Mouse (Mus musculus) hindbrain, embryonic 10.5 days (tissue): ENCODE measurements around the gene Disp1. TPM values are rescaled to one million over a fixed set of nuclear protein-coding genes. Genes with fewer than 3 reads are reported as not detected.

Experiments
- DNase-seq: peaks from one replicate; pipeline ENCODE4 v3.0.0-alpha.2; 2017; ENCODE audit warnings: low spot score
- H3K27ac ChIP-seq: fragments of 300-500 bp; sonication (generic); 2 replicates; pipeline ENCODE4 v1.5.1; 2016; ENCODE audit warnings: mild to moderate bottlenecking, moderate library complexity
- H3K27me3 ChIP-seq: fragments of 300-500 bp; sonication (generic); 2 replicates; pipeline ENCODE4 v1.6.1; 2016; ENCODE audit warnings: mild to moderate bottlenecking; ENCODE audit not compliant: poor library complexity, insufficient read depth, severe bottlenecking
- H3K36me3 ChIP-seq: fragments of 300-500 bp; sonication (generic); 2 replicates; pipeline ENCODE4 v1.6.1; 2016; ENCODE audit warnings: mild to moderate bottlenecking, moderate library complexity
- H3K4me1 ChIP-seq: fragments of 300-500 bp; sonication (generic); replicated peaks from 2 replicates; pipeline ENCODE4 v1.6.1; 2016; ENCODE audit warnings: mild to moderate bottlenecking
- H3K4me3 ChIP-seq: fragments of 300-500 bp; sonication (generic); 2 replicates; pipeline ENCODE4 v1.5.1; 2016; ENCODE audit warnings: mild to moderate bottlenecking, moderate library complexity
- H3K9me3 ChIP-seq: fragments of 300-500 bp; sonication (generic); 2 replicates; pipeline ENCODE4 v1.6.1; 2016; ENCODE audit warnings: mild to moderate bottlenecking, moderate library complexity
- WGBS: fragments of 180-500 bp; shearing (Covaris S2); methylation state at CpG from one replicate; pipeline ENCODE4 v1.1.7; 2016; 5-methylcytosine and 5-hydroxymethylcytosine counted together
- polyA plus RNA-seq: library from polyadenylated mRNA; unstranded; fragments of >200 nt; fragmentation: Nextera tagmentation; extraction: Ambion mirVana; gene quantifications from 2 replicates; pipeline ENCODE4 v1.2.1, GENCODE M21; 2016

The Disp1 gene
- polyA plus RNA-seq, 1 experiment from 2014 or later: 13.0 TPM

- H3K27me3 ChIP-seq: peaks cover 5% of the 10 kb centered on the region
- H3K4me3 ChIP-seq: no peak overlapping the region
- no peaks in the 10 kb centered on the region for H3K9me3 ChIP-seq
- no peaks in the 10 kb centered on the region for H3K36me3 ChIP-seq
- H3K27ac ChIP-seq: no peak overlapping the region
- peaks cover 7% of the 10 kb centered on the region; the same call in 1 of the 2 replicates for H3K4me1 ChIP-seq
- no peak for DNase-seq
- 79% methylated on average over 7 of the region's 7 CpGs for WGBS
These were observed 168.7 kb downstream of the Disp1 start for GRCm38 (mm10) chr1:183052663-183053062.

GRCm38 (mm10) chr1:183049295-183049694 is 172.0 kb downstream of the Disp1 start:
- H3K9me3 ChIP-seq: no peaks in the 10 kb centered on the region
- no peak overlapping the region for H3K27ac ChIP-seq
- H3K27me3 ChIP-seq: peaks cover 5% of the 10 kb centered on the region
- no peak overlapping the region for H3K4me3 ChIP-seq
- peaks cover 9% of the 10 kb centered on the region for H3K4me1 ChIP-seq
- 72% methylated on average over 6 of the region's 6 CpGs for WGBS
- no peaks in the 10 kb centered on the region for H3K36me3 ChIP-seq
- DNase-seq: no peak

- no peaks in the 10 kb centered on the region for H3K36me3 ChIP-seq
- peaks cover 12% of the 10 kb centered on the region for H3K4me1 ChIP-seq
- H3K9me3 ChIP-seq: no peaks in the 10 kb centered on the region
- DNase-seq: no peak
- H3K4me3 ChIP-seq: no peak overlapping the region
- peaks cover 7% of the 10 kb centered on the region for H3K27me3 ChIP-seq
- no peak overlapping the region for H3K27ac ChIP-seq
- WGBS: 82% methylated on average over 5 of the region's 5 CpGs
These were observed 173.3 kb downstream of the Disp1 start for GRCm38 (mm10) chr1:183047913-183048523.

- Histone ChIP-seq H3K27ac (no peak overlapping the region), H3K9me3 (no peaks in the 10 kb centered on the region; the same call in 1 of the 2 replicates), H3K27me3 (peaks cover 7% of the 10 kb centered on the region), H3K4me1 (peaks cover 12% of the 10 kb centered on the region), H3K36me3 (no peaks in the 10 kb centered on the region), H3K4me3 (no peak overlapping the region)
- WGBS: 76% methylated on average over 7 of the region's 7 CpGs
- no peak for DNase-seq
These were observed 174.0 kb downstream of the Disp1 start for GRCm38 (mm10) chr1:183047191-183047912.

- H3K4me3 ChIP-seq: no peak overlapping the region
- peaks cover 7% of the 10 kb centered on the region for H3K27me3 ChIP-seq
These were observed 175.2 kb downstream of the Disp1 start for GRCm38 (mm10) chr1:183046081-183046480.

GRCm38 (mm10) chr1:183043161-183043812 is 178.0 kb downstream of the Disp1 start:
- no peak for DNase-seq
- no peak overlapping the region for H3K4me3 ChIP-seq
- H3K9me3 ChIP-seq: no peaks in the 10 kb centered on the region; the same call in 1 of the 2 replicates
- no peaks in the 10 kb centered on the region for H3K36me3 ChIP-seq
- peaks cover 23% of the 10 kb centered on the region; the same call in 1 of the 2 replicates for H3K27me3 ChIP-seq
- no peak overlapping the region for H3K27ac ChIP-seq
- WGBS: 77% methylated on average over 13 of the region's 13 CpGs
- peaks cover 21% of the 10 kb centered on the region for H3K4me1 ChIP-seq

More at GRCm38 (mm10) chr1:183046081-183046480, 175.2 kb downstream of the Disp1 start:
- Histone ChIP-seq H3K27ac (no peak overlapping the region), H3K36me3 (no peaks in the 10 kb centered on the region), H3K4me1 (peaks cover 12% of the 10 kb centered on the region), H3K9me3 (no peaks in the 10 kb centered on the region; the same call in 1 of the 2 replicates)
- 72% methylated on average over 12 of the region's 12 CpGs for WGBS
- no peak for DNase-seq

GRCm38 (mm10) chr1:183041703-183042102 is 179.6 kb downstream of the Disp1 start:
- no peak overlapping the region for H3K4me3 ChIP-seq
- no peaks in the 10 kb centered on the region; the same call in 1 of the 2 replicates for H3K9me3 ChIP-seq
- no peak overlapping the region for H3K27ac ChIP-seq
- 88% methylated on average over 6 of the region's 7 CpGs for WGBS
- no peak for DNase-seq
- H3K27me3 ChIP-seq: peaks cover 23% of the 10 kb centered on the region; the same call in 1 of the 2 replicates
- H3K36me3 ChIP-seq: no peaks in the 10 kb centered on the region
- H3K4me1 ChIP-seq: peaks cover 16% of the 10 kb centered on the region; the same call in 1 of the 2 replicates

GRCm38 (mm10) chr1:183040847-183041382 is 180.4 kb downstream of the Disp1 start:
- Histone ChIP-seq H3K27ac (no peak overlapping the region), H3K27me3 (peaks cover 23% of the 10 kb centered on the region; the same call in 1 of the 2 replicates), H3K36me3 (no peaks in the 10 kb centered on the region), H3K4me3 (no peak overlapping the region), H3K9me3 (no peaks in the 10 kb centered on the region; the same call in 1 of the 2 replicates), H3K4me1 (peaks cover 13% of the 10 kb centered on the region; the same call in 1 of the 2 replicates)
- 81% methylated on average over 11 of the region's 11 CpGs for WGBS
- no peak for DNase-seq

- Histone ChIP-seq H3K4me3 (no peak overlapping the region), H3K27ac (no peak overlapping the region), H3K36me3 (no peaks in the 10 kb centered on the region), H3K27me3 (peaks cover 23% of the 10 kb centered on the region; the same call in 1 of the 2 replicates), H3K9me3 (no peaks in the 10 kb centered on the region; the same call in 1 of the 2 replicates), H3K4me1 (peaks cover 12% of the 10 kb centered on the region; the same call in 1 of the 2 replicates)
- 61% methylated on average over 6 of the region's 6 CpGs for WGBS
- DNase-seq: no peak
These were observed 181.2 kb downstream of the Disp1 start for GRCm38 (mm10) chr1:183039881-183040708.

GRCm38 (mm10) chr1:183039404-183039803 is 181.9 kb downstream of the Disp1 start:
- WGBS: 86% methylated on average over 7 of the region's 7 CpGs
- H3K27me3 ChIP-seq: peaks cover 23% of the 10 kb centered on the region; the same call in 1 of the 2 replicates
- DNase-seq: no peak
- H3K9me3 ChIP-seq: no peaks in the 10 kb centered on the region; the same call in 1 of the 2 replicates
- H3K4me1 ChIP-seq: peaks cover 12% of the 10 kb centered on the region; the same call in 1 of the 2 replicates
- no peak overlapping the region for H3K27ac ChIP-seq
- H3K4me3 ChIP-seq: no peak overlapping the region
- no peaks in the 10 kb centered on the region for H3K36me3 ChIP-seq
